Mouse (Mus musculus): ENCODE results near the gene Lrrc20. TPM values are rescaled to one million over a fixed set of nuclear protein-coding genes. Genes with fewer than 3 reads are reported as not detected.

The Lrrc20 gene
- 5.3 and 6.9 TPM in 2 replicates for polyA plus RNA-seq (2014; fragmentation: Nextera tagmentation; extraction: Ambion mirVana)

GRCm38 (mm10) chr10:61475594-61476439 is at the start of gene Lrrc20:
Gene Lrrc20 (plus strand): TSS chr10:61475801.
- Histone ChIP-seq H3K9me3 (ENCODE audit: control insufficient read depth, low read depth, low read length) (no peaks in the 10 kb centered on the region), H3K4me1 (ENCODE audit: control insufficient read depth, insufficient read depth, low read length) (no peaks in the 10 kb centered on the region), H3K4me3 (ENCODE audit: low read depth, low read length) (peak within 1 kb of the TSS; percentile 73), H3K9ac (replicated peaks; ENCODE audit: low read depth, low read length) (peak within 1 kb of the TSS; percentile 34), H3K27me3 (ENCODE audit: control insufficient read depth, insufficient read depth, low read length) (no peaks in the 10 kb centered on the region), H3K36me3 (ENCODE audit: control insufficient read depth, insufficient read depth, low read length) (no peaks in the 10 kb centered on the region), H3K4me2 (replicated peaks; ENCODE audit: low read depth, low read length) (peak within 1 kb of the TSS; percentile 95), H3K27ac (ENCODE audit: low read length) (no peak within 1 kb of the TSS)
- under 1% methylated on average over 70 of the region's 70 CpGs for WGBS
- peak; percentile 96 for ATAC-seq (ENCODE audit: insufficient number of reproducible peaks, insufficient read depth, low FRiP score, low read depth)

GRCm38 (mm10) chr10:61426251-61426757 is 49.3 kb upstream of the Lrrc20 start:
- no peaks in the 10 kb centered on the region for H3K27me3 ChIP-seq (ENCODE audit: control insufficient read depth, insufficient read depth, low read length)
- H3K36me3 ChIP-seq (ENCODE audit: control insufficient read depth, insufficient read depth, low read length): peaks cover 8% of the 10 kb centered on the region; the same call in 1 of the 2 replicates
- no peaks in the 10 kb centered on the region for H3K9me3 ChIP-seq (ENCODE audit: control insufficient read depth, low read depth, low read length)
- H3K9ac ChIP-seq (replicated peaks; ENCODE audit: low read depth, low read length): no peak overlapping the region
- 50% methylated on average over 2 of the region's 2 CpGs for WGBS
- ATAC-seq (ENCODE audit: insufficient number of reproducible peaks, insufficient read depth, low FRiP score, low read depth): no peak
- H3K27ac ChIP-seq (ENCODE audit: low read length): no peak overlapping the region
- 0 out of 2 replicates have a peak, but pooled peaks cover 5% of the 10 kb centered on the region for H3K4me1 ChIP-seq (ENCODE audit: control insufficient read depth, insufficient read depth, low read length)
- H3K4me3 ChIP-seq (ENCODE audit: low read depth, low read length): no peak overlapping the region
- H3K4me2 ChIP-seq (replicated peaks; ENCODE audit: low read depth, low read length): no peak overlapping the region

DNA sequence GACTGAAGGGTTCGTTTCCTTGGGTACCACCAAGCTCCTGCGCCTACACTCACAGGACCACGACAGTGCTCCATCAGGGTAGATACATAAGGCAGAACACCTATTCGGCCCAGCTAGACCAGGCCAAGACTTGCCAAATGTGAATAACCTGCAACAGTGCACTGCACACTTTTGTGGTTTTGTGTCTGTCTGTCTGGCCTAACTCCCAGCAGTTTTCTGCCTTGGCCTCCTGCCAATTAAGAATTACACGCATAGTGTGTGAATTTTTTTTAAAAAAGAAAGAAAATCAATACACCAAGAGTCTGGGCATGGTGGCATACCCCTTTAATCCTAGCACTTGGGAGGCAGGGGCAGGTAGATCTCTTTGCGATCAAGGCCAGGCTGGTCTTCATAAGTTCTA is 47.6 kb upstream of the Lrrc20 start:
- Histone ChIP-seq H3K9ac (replicated peaks; ENCODE audit: low read depth, low read length) (no peak overlapping the region), H3K4me1 (ENCODE audit: control insufficient read depth, insufficient read depth, low read length) (0 out of 2 replicates have a peak, but pooled peaks cover 5% of the 10 kb centered on the region), H3K36me3 (ENCODE audit: control insufficient read depth, insufficient read depth, low read length) (peaks cover 17% of the 10 kb centered on the region), H3K9me3 (ENCODE audit: control insufficient read depth, low read depth, low read length) (no peaks in the 10 kb centered on the region), H3K27me3 (ENCODE audit: control insufficient read depth, insufficient read depth, low read length) (no peaks in the 10 kb centered on the region), H3K4me3 (ENCODE audit: low read depth, low read length) (no peak overlapping the region), H3K4me2 (replicated peaks; ENCODE audit: low read depth, low read length) (no peak overlapping the region), H3K27ac (ENCODE audit: low read length) (no peak overlapping the region)
- WGBS: 86% methylated on average over 6 of the region's 6 CpGs
- ATAC-seq (ENCODE audit: insufficient number of reproducible peaks, insufficient read depth, low FRiP score, low read depth): no peak

- Histone ChIP-seq H3K36me3 (ENCODE audit: control insufficient read depth, insufficient read depth, low read length) (peaks cover 22% of the 10 kb centered on the region), H3K4me3 (ENCODE audit: low read depth, low read length) (no peak overlapping the region), H3K4me1 (ENCODE audit: control insufficient read depth, insufficient read depth, low read length) (0 out of 2 replicates have a peak, but pooled peaks cover 5% of the 10 kb centered on the region), H3K4me2 (replicated peaks; ENCODE audit: low read depth, low read length) (no peak overlapping the region), H3K9me3 (ENCODE audit: control insufficient read depth, low read depth, low read length) (no peaks in the 10 kb centered on the region), H3K9ac (replicated peaks; ENCODE audit: low read depth, low read length) (no peak overlapping the region), H3K27me3 (ENCODE audit: control insufficient read depth, insufficient read depth, low read length) (no peaks in the 10 kb centered on the region), H3K27ac (ENCODE audit: low read length) (no peak overlapping the region)
- no peak for ATAC-seq (ENCODE audit: insufficient number of reproducible peaks, insufficient read depth, low FRiP score, low read depth)
- WGBS: 56% methylated on average over 4 of the region's 4 CpGs
Observed at GRCm38 (mm10) chr10:61428416-61428815, 47.2 kb upstream of the Lrrc20 start.

DNA sequence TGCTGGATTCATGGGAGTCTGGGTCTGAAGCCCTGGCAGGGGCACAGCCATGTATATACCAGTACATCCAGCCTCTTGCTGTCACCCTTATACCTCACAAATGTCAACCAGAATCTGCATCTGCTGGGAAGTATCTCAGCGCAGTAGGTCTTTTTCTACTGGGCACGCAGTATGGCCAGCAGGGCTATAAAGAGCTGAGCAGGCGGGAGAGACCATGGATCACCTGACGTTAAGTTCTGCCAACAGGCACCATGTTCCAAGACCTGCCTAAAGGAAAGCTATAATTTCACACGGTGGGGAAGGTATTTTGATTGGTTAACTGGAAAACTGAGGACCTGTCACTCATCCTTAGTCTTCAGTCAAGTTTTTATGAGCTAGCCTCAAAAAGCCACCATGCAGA is 46.6 kb upstream of the Lrrc20 start:
- no peak for ATAC-seq (ENCODE audit: insufficient number of reproducible peaks, insufficient read depth, low FRiP score, low read depth)
- H3K27ac ChIP-seq (ENCODE audit: low read length): no peak overlapping the region
- no peak overlapping the region for H3K4me2 ChIP-seq (replicated peaks; ENCODE audit: low read depth, low read length)
- H3K4me1 ChIP-seq (ENCODE audit: control insufficient read depth, insufficient read depth, low read length): 0 out of 2 replicates have a peak, but pooled peaks cover 5% of the 10 kb centered on the region
- no peak overlapping the region for H3K9ac ChIP-seq (replicated peaks; ENCODE audit: low read depth, low read length)
- H3K4me3 ChIP-seq (ENCODE audit: low read depth, low read length): no peak overlapping the region
- 94% methylated on average over 5 of the region's 5 CpGs for WGBS
- peaks cover 28% of the 10 kb centered on the region for H3K36me3 ChIP-seq (ENCODE audit: control insufficient read depth, insufficient read depth, low read length)
- H3K9me3 ChIP-seq (ENCODE audit: control insufficient read depth, low read depth, low read length): no peaks in the 10 kb centered on the region
- H3K27me3 ChIP-seq (ENCODE audit: control insufficient read depth, insufficient read depth, low read length): no peaks in the 10 kb centered on the region

DNA sequence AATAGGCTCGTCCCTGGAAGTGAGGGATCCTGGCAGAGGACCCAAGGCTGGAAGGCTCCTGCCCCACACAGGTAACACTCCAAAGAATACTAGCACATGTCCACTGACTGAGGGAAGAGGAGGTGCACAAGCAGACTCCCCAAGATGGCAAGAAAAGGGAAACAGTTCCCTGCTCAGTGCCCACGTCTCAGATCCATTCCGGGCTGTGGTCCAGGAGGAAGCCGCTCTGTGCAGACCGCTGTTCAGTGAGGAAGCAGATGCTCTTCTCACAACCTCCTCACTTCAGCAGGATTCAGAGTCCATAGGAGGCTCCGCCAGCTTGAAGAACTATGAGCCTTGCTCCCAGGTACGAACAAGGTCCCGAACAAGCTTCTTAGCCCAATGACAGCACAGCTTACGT is 44.2 kb upstream of the Lrrc20 start:
- no peak for ATAC-seq (ENCODE audit: insufficient number of reproducible peaks, insufficient read depth, low FRiP score, low read depth)
- H3K4me2 ChIP-seq (replicated peaks; ENCODE audit: low read depth, low read length): no peak overlapping the region
- no peak overlapping the region for H3K27ac ChIP-seq (ENCODE audit: low read length)
- no peak overlapping the region for H3K9ac ChIP-seq (replicated peaks; ENCODE audit: low read depth, low read length)
- no peaks in the 10 kb centered on the region for H3K4me1 ChIP-seq (ENCODE audit: control insufficient read depth, insufficient read depth, low read length)
- H3K27me3 ChIP-seq (ENCODE audit: control insufficient read depth, insufficient read depth, low read length): no peaks in the 10 kb centered on the region
- H3K4me3 ChIP-seq (ENCODE audit: low read depth, low read length): no peak overlapping the region
- H3K36me3 ChIP-seq (ENCODE audit: control insufficient read depth, insufficient read depth, low read length): peaks cover 39% of the 10 kb centered on the region
- WGBS: 90% methylated on average over 9 of the region's 9 CpGs
- no peaks in the 10 kb centered on the region for H3K9me3 ChIP-seq (ENCODE audit: control insufficient read depth, low read depth, low read length)

DNA sequence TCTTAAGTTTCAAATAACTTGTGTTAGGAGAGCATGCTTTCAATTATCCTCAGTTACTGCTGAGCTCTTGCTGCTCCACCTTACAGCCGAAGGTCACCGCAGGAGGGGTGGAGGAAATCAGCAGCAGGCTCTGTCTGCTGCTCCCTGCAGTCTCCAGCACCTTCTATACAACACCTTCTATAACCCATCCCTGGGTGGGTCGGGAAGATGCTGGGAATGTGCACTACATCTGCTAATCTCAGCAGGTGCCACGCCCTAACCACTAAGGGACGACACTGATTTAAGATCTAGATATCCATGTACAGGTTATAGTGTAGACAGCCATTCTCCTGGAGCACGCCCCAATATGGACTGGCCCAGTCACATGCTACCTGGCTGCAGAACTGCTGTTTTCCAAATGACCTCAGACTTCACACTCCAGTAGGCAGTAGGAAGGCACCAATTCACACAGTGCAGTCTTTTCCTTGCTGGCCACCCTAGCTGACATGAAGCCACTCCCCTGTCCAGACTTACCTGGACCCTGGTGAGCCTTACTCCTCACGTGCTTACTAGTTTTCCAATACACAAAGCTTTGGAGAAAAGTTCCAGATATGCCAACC is 35.3 kb upstream of the Lrrc20 start:
- WGBS: 89% methylated on average over 7 of the region's 7 CpGs
- no peak overlapping the region for H3K4me3 ChIP-seq (ENCODE audit: low read depth, low read length)
- H3K9me3 ChIP-seq (ENCODE audit: control insufficient read depth, low read depth, low read length): no peaks in the 10 kb centered on the region
- H3K27me3 ChIP-seq (ENCODE audit: control insufficient read depth, insufficient read depth, low read length): no peaks in the 10 kb centered on the region
- H3K4me1 ChIP-seq (ENCODE audit: control insufficient read depth, insufficient read depth, low read length): peaks cover 12% of the 10 kb centered on the region
- no peak overlapping the region for H3K9ac ChIP-seq (replicated peaks; ENCODE audit: low read depth, low read length)
- H3K4me2 ChIP-seq (replicated peaks; ENCODE audit: low read depth, low read length): no peak overlapping the region
- peaks cover under 1% of the 10 kb centered on the region; the same call in 1 of the 2 replicates for H3K36me3 ChIP-seq (ENCODE audit: control insufficient read depth, insufficient read depth, low read length)
- no peak overlapping the region for H3K27ac ChIP-seq (ENCODE audit: low read length)
- no peak for ATAC-seq (ENCODE audit: insufficient number of reproducible peaks, insufficient read depth, low FRiP score, low read depth)

GRCm38 (mm10) chr10:61443456-61443855 is 32.1 kb upstream of the Lrrc20 start:
- Histone ChIP-seq H3K9ac (replicated peaks; ENCODE audit: low read depth, low read length) (no peak overlapping the region), H3K27me3 (ENCODE audit: control insufficient read depth, insufficient read depth, low read length) (no peaks in the 10 kb centered on the region), H3K4me2 (replicated peaks; ENCODE audit: low read depth, low read length) (no peak overlapping the region), H3K4me3 (ENCODE audit: low read depth, low read length) (no peak overlapping the region), H3K36me3 (ENCODE audit: control insufficient read depth, insufficient read depth, low read length) (peaks cover 8% of the 10 kb centered on the region), H3K4me1 (ENCODE audit: control insufficient read depth, insufficient read depth, low read length) (peaks cover 15% of the 10 kb centered on the region), H3K9me3 (ENCODE audit: control insufficient read depth, low read depth, low read length) (no peaks in the 10 kb centered on the region), H3K27ac (ENCODE audit: low read length) (no peak overlapping the region)
- WGBS: 42% methylated on average over 6 of the region's 6 CpGs
- ATAC-seq (ENCODE audit: insufficient number of reproducible peaks, insufficient read depth, low FRiP score, low read depth): no peak

All from stomach, embryonic 14.5 days (tissue).